Mouse (Mus musculus) lung, adult 2 months (tissue): ENCODE measurements around the gene Scyl2. TPM values are rescaled to one million over a fixed set of nuclear protein-coding genes. Genes with fewer than 3 reads are reported as not detected.

Experiments
- DNase-seq: peaks from one replicate; pipeline ENCODE4 v3.0.0; 2022
- H3K4me1 ChIP-seq: fragments of 200-500 bp; 2 replicates; pipeline ENCODE4 v1.6.1; 2011; ENCODE audit warnings: low read length; ENCODE audit not compliant: control insufficient read depth, insufficient read depth
- H3K4me3 ChIP-seq: fragments of 200-500 bp; replicated peaks from 2 replicates; pipeline ENCODE3; 2011; ENCODE audit warnings: low read depth, mild to moderate bottlenecking, control low read depth, low read length; ENCODE audit errors: extremely low read depth
- CTCF ChIP-seq: fragments of 200-500 bp; IDR thresholded peaks from 2 replicates; pipeline ENCODE4 v1.5.1; 2011; ENCODE audit warnings: mild to moderate bottlenecking, low read length, control low read depth; ENCODE audit not compliant: insufficient read depth
- POLR2A ChIP-seq: fragments of 200-500 bp; IDR thresholded peaks from 2 replicates; pipeline ENCODE4 v1.6.1; 2011; ENCODE audit warnings: low read depth, mild to moderate bottlenecking, control low read depth, low read length, borderline replicate concordance; ENCODE audit errors: extremely low read depth
- WGBS: fragments of 180-500 bp; shearing (Covaris S2); methylation state at CpG from one replicate; pipeline ENCODE4 v1.1.7; 2018; 5-methylcytosine and 5-hydroxymethylcytosine counted together
- polyA plus RNA-seq: library from polyadenylated mRNA; depleted of rRNA; stranded (reverse); fragments of >200 nt; gene quantifications from 2 replicates; pipeline ENCODE4 v1.2.3, GENCODE M21; 2012; rRNA removed

Gene Scyl2
- 10.6 and 16.0 TPM in 2 replicates for polyA plus RNA-seq

DNA sequence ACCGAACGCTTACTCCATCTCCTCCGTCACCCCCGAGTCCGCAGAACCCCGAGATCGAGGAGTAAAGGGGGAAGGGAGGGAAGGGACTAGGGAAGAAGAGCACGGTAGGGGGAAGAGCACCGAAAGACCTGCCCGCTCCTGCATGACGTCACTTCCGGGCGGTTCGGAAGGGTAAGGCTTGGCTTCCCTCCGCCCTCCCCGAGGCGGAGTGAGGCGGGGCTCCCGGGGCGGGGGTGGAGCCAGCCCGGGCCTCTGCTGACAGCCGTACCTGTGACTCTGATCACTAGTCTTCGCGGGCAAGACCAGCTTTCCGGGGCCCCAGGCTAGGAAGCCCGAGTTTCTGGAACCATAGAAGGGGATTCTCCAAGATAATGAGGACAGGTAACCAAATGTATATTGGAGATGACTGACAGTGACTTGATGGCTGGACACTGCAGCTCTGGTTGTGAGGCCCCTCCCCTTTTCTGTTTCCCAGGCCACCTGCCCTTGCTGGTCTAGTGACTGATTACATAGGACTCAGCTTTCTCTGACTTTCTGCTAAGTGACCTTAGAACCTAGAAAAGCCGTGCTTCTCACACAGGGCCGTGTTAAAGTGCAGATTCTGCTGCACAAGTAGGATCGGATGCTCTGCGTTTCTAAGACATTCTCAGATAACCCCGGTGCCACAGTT, at the start of gene Scyl2:
TSS of gene Scyl2 (minus strand) at position 147 of the 670 bp plus-strand sequence.
- 3% methylated on average over 31 of the region's 31 CpGs for WGBS
- Histone ChIP-seq H3K4me3 (peak within 1 kb of the TSS; percentile 86), H3K4me1 (no peaks in the 10 kb centered on the region)
- DNase-seq = peak; percentile 96
- no peak for TF ChIP-seq CTCF
- peak; percentile 91; the same call in 1 of the 2 replicates for TF ChIP-seq POLR2A

GRCm38 (mm10) chr10:89732001-89732794, 46.1 kb upstream of the Scyl2 start, which contains the start of gene Actr6:
TSS of gene Actr6 (minus strand) at chr10:89732295.
- WGBS = under 1% methylated on average over 49 of the region's 49 CpGs
- Histone ChIP-seq H3K4me3 (peak within 1 kb of the TSS; percentile 98), H3K4me1 (no peaks in the 10 kb centered on the region; the same call in 1 of the 2 replicates)
- TF ChIP-seq POLR2A = peak; percentile 82; the same call in 1 of the 2 replicates
- TF ChIP-seq CTCF = no peak
- peak; percentile 92 for DNase-seq

- 14% methylated on average over 5 of the region's 5 CpGs for WGBS
- TF ChIP-seq POLR2A = no peak
- TF ChIP-seq CTCF = no peak
- no peaks in the 10 kb centered on the region; the same call in 1 of the 2 replicates for H3K4me1 ChIP-seq
- peak overlapping the region; percentile 28 for H3K4me3 ChIP-seq
- DNase-seq = no peak
Measured at GRCm38 (mm10) chr10:89731341-89731740, 45.3 kb upstream of the Scyl2 start.

- TF ChIP-seq CTCF = no peak
- TF ChIP-seq POLR2A = no peak
- 88% methylated on average over 6 of the region's 6 CpGs for WGBS
- DNase-seq = no peak
Measured at GRCm38 (mm10) chr10:89730386-89730785, 44.3 kb upstream of the Scyl2 start.

DNA sequence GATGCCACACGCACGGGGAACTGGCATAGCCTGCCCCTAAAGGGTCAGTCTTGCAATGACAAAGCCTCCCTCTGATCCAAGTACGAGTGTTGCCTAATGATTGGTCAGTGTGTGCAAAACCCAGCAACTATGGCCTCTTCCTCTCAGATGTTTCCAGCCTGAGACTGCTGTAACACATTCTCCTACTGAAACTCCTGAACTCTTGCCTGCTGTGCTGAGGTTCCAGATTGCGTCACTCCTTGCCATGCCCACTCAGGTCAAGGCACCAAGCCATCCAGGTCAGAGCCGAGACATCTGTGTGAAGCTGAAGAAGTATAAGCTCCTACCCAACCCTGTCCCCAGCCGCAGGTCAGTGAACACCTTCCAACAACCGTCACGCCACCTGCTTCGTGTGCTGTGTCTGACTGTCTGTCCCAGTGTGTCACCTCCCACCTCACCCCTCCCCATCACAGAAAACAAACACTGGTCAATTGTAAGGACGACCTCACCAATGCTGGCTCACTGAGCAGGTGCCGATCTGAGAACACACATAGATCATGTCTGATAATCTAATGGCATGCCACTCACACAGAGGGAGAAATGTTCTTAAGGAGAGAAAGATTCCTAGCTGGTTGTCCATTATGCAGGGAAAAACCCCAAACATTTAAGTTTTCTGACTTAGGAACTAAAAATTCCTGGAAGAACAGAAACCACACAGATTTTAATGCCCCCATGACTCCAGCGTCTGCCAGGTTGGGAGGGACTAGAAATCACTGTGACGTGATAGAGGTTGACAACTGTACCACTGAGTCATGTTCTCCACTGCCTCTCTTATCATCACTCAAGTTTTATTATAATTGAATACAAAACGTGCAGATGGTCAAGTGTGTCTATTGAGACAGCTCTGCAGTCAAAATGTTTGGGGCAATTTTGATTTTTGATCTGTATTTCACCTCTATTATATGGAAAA, 36.4 kb upstream of the Scyl2 start:
- WGBS = 81% methylated on average over 14 of the region's 14 CpGs
- TF ChIP-seq CTCF = no peak
- TF ChIP-seq POLR2A = no peak
- Histone ChIP-seq H3K4me1 (no peaks in the 10 kb centered on the region), H3K4me3 (no peak overlapping the region)
- no peak for DNase-seq

More at GRCm38 (mm10) chr10:89730386-89730785, 44.3 kb upstream of the Scyl2 start:
- no peaks in the 10 kb centered on the region; the same call in 1 of the 2 replicates for H3K4me1 ChIP-seq
- H3K4me3 ChIP-seq = no peak overlapping the region

DNA sequence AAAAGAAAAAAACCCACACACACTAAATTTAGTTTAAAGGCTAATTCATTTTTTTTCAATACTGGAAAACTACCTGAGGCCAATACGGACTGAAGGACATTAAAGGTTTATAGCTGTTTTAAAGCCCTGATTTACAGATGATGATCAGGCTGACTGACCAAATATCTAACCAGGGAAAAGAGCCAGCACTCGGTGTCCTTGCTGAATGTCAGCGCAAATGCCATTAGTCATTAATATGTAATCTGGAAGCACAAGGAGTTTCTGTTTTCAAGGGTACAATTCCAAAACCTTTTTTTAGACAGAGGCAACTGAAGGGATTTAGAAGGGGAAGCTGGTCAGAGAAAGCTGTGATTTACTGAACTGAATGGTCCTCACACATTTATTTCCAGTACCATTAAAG, 34.7 kb upstream of the Scyl2 start:
- WGBS = 88% methylated on average over 3 of the region's 3 CpGs

DNA sequence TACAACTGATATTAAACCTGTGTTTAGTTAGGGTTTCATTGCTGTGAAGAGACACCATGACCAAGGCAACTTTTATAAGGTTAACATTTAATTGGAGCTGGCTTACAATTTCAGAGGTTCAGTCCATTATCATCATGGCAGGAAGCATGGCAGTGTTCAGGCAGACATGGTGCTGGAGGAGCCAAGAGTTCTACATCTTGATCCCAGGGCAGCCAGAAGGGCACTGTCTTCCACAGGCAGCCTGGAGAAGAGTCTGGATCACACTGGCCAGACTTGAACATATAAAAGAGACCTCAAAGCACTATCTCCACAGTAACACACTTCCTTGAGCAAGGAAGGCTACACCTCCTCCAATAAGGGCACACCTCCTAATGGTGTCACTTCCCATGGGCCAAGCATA, 34.2 kb upstream of the Scyl2 start:
- no peaks in the 10 kb centered on the region for H3K4me1 ChIP-seq
- no peak overlapping the region for H3K4me3 ChIP-seq
- no peak for DNase-seq
- TF ChIP-seq CTCF (no peak), POLR2A (no peak)

More for the DNA sequence above, 34.7 kb upstream of the Scyl2 start:
- Histone ChIP-seq H3K4me3 (no peak overlapping the region), H3K4me1 (no peaks in the 10 kb centered on the region)
- TF ChIP-seq CTCF (no peak), POLR2A (no peak)
- DNase-seq = no peak

- no peak overlapping the region for H3K4me3 ChIP-seq
- TF ChIP-seq CTCF (no peak), POLR2A (no peak)
- H3K4me1 ChIP-seq = no peaks in the 10 kb centered on the region
- 78% methylated on average over 10 of the region's 10 CpGs for WGBS
- no peak for DNase-seq
Measured at GRCm38 (mm10) chr10:89714910-89715309, 28.8 kb upstream of the Scyl2 start.

- DNase-seq = no peak
- TF ChIP-seq CTCF = no peak
- no peak for TF ChIP-seq POLR2A
- 31% methylated on average over 10 of the region's 10 CpGs for WGBS
- H3K4me1 ChIP-seq = no peaks in the 10 kb centered on the region
- no peak overlapping the region for H3K4me3 ChIP-seq
Measured at GRCm38 (mm10) chr10:89708720-89709119, 22.6 kb upstream of the Scyl2 start.

- TF ChIP-seq CTCF = no peak
- no peak for TF ChIP-seq POLR2A
- 87% methylated on average over 3 of the region's 3 CpGs for WGBS
Measured at GRCm38 (mm10) chr10:89707397-89707796, 21.3 kb upstream of the Scyl2 start.

More at GRCm38 (mm10) chr10:89707397-89707796, 21.3 kb upstream of the Scyl2 start:
- H3K4me1 ChIP-seq = peaks cover 6% of the 10 kb centered on the region
- no peak overlapping the region for H3K4me3 ChIP-seq
- DNase-seq = no peak
